ENCODE assay signal across 8 mouse cellular contexts in genomic region chr12:23009662-23010061, GRCm38 (mm10).
DNase-seq lines count a peak whose midpoint lies in the region; ATAC-seq and TF ChIP-seq lines count a peak whose summit lies in the region.
"Not testable (repeated sequence)": the region's sequence is repeated elsewhere in the genome, so short reads cannot be mapped to it uniquely, and the experiment has no call there.

No protein-coding gene starts in this region.

- H3K9me3 ChIP-seq in embryonic facial prominence, embryonic 11.5 days (replicated peaks; ENCODE audit: control insufficient read depth, low read length); forebrain, embryonic 16.5 days (ENCODE audit: control insufficient read depth, low read length); hindbrain, embryonic 10.5 days; kidney, embryonic 14.5 days (ENCODE audit: control insufficient read depth, low read length); limb, embryonic 15.5 days; lung, postnatal 0 days (ENCODE audit: low read length); neural tube, embryonic 13.5 days: not testable (repeated sequence)

- H3K9ac ChIP-seq in embryonic facial prominence, embryonic 11.5 days (replicated peaks; ENCODE audit: low read length) = peak overlapping the region; percentile 58
- H3K9ac ChIP-seq in forebrain, embryonic 16.5 days (replicated peaks; ENCODE audit: low read depth, low read length) = 0 out of 2 replicates have a peak overlapping the region, but pooled peaks have one; percentile 29
- peak overlapping the region; percentile 56 for H3K9ac ChIP-seq in kidney, embryonic 14.5 days (ENCODE audit: low read depth, low read length)
- 0 out of 2 replicates have a peak overlapping the region, but pooled peaks have one; percentile 14 for H3K9ac ChIP-seq in limb, embryonic 15.5 days
- H3K9ac ChIP-seq in lung, postnatal 0 days (replicated peaks; ENCODE audit: low read depth) = not testable (repeated sequence)
- peak overlapping the region; percentile 64 for H3K9ac ChIP-seq in neural tube, embryonic 13.5 days

- not testable (repeated sequence) for H3K4me1 ChIP-seq in embryonic facial prominence, embryonic 11.5 days (ENCODE audit: control insufficient read depth, insufficient read depth, low read length); forebrain, embryonic 16.5 days (replicated peaks; ENCODE audit: control insufficient read depth, insufficient read depth, low read length); hindbrain, embryonic 10.5 days (replicated peaks); kidney, embryonic 14.5 days (ENCODE audit: control insufficient read depth, insufficient read depth, low read length); limb, embryonic 15.5 days; lung, postnatal 0 days (ENCODE audit: insufficient read depth, low read depth, low read length); neural tube, embryonic 13.5 days (replicated peaks)

- not testable (repeated sequence) for H3K4me2 ChIP-seq in embryonic facial prominence, embryonic 11.5 days (ENCODE audit: low read depth, low read length); kidney, embryonic 14.5 days (replicated peaks; ENCODE audit: low read depth, low read length)
- H3K4me2 ChIP-seq in forebrain, embryonic 16.5 days (ENCODE audit: low read length) = peak overlapping the region; percentile 9; the same call in 1 of the 2 replicates
- peak overlapping the region; percentile 45 for H3K4me2 ChIP-seq in limb, embryonic 15.5 days
- H3K4me2 ChIP-seq in lung, postnatal 0 days (replicated peaks; ENCODE audit: low read depth, low read length) = peak overlapping the region; percentile 48
- H3K4me2 ChIP-seq in neural tube, embryonic 13.5 days = peak overlapping the region; percentile 47

- not testable (repeated sequence) for H3K36me3 ChIP-seq in embryonic facial prominence, embryonic 11.5 days (replicated peaks; ENCODE audit: control insufficient read depth, insufficient read depth, low read depth, low read length); forebrain, embryonic 16.5 days (ENCODE audit: control insufficient read depth, insufficient read depth); hindbrain, embryonic 10.5 days; kidney, embryonic 14.5 days (ENCODE audit: control insufficient read depth, insufficient read depth, low read length); limb, embryonic 15.5 days; lung, postnatal 0 days (ENCODE audit: insufficient read depth, low read length); neural tube, embryonic 13.5 days

- not testable (repeated sequence) for ATAC-seq in embryonic facial prominence, embryonic 11.5 days (replicated peaks; ENCODE audit: insufficient number of reproducible peaks, low FRiP score, low TSS enrichment, low read depth); forebrain, embryonic 16.5 days; kidney, embryonic 14.5 days (ENCODE audit: low FRiP score, low TSS enrichment); limb, embryonic 15.5 days (ENCODE audit: insufficient number of reproducible peaks, low FRiP score, low TSS enrichment, low read depth); lung, postnatal 0 days; neural tube, embryonic 13.5 days (ENCODE audit: low read depth)

- DNase-seq in embryonic facial prominence, embryonic 11.5 days (ENCODE audit: low spot score) = peak; percentile 3
- DNase-seq in hindbrain, embryonic 10.5 days (ENCODE audit: low spot score) = peak; percentile 47
- DNase-seq in lung, postnatal 0 days (ENCODE audit: low spot score) = not testable (repeated sequence)
- DNase-seq in thymus, postnatal 4 days = peak; percentile 17

- not testable (repeated sequence) for H3K27ac ChIP-seq in embryonic facial prominence, embryonic 11.5 days (replicated peaks; ENCODE audit: low read depth, low read length); forebrain, embryonic 16.5 days (ENCODE audit: low read length); kidney, embryonic 14.5 days (ENCODE audit: low read depth, low read length); limb, embryonic 15.5 days; lung, postnatal 0 days (ENCODE audit: low read length); neural tube, embryonic 13.5 days (replicated peaks)
- H3K27ac ChIP-seq in hindbrain, embryonic 10.5 days = peak overlapping the region; percentile 84

- 3% methylated on average over 16 of the region's 48 CpGs for WGBS in embryonic facial prominence, embryonic 11.5 days
- WGBS in forebrain, embryonic 16.5 days = 1% methylated on average over 21 of the region's 48 CpGs
- WGBS in hindbrain, embryonic 10.5 days = 1% methylated on average over 26 of the region's 48 CpGs
- WGBS in kidney, embryonic 14.5 days = 1% methylated on average over 14 of the region's 48 CpGs
- under 1% methylated on average over 26 of the region's 48 CpGs for WGBS in limb, embryonic 15.5 days
- 2% methylated on average over 14 of the region's 48 CpGs for WGBS in lung, postnatal 0 days
- WGBS in neural tube, embryonic 13.5 days = 1% methylated on average over 28 of the region's 48 CpGs

- not testable (repeated sequence) for TF ChIP-seq CTCF in lung, postnatal 0 days (IDR thresholded peaks at IDR 0.05)

- not testable (repeated sequence) for H3K27me3 ChIP-seq in embryonic facial prominence, embryonic 11.5 days (ENCODE audit: control insufficient read depth, insufficient read depth, low read length); forebrain, embryonic 16.5 days (replicated peaks; ENCODE audit: control insufficient read depth, insufficient read depth, low read length); hindbrain, embryonic 10.5 days (ENCODE audit: insufficient read depth, poor library complexity, severe bottlenecking); kidney, embryonic 14.5 days (ENCODE audit: control insufficient read depth, insufficient read depth, low read length); limb, embryonic 15.5 days; lung, postnatal 0 days (replicated peaks; ENCODE audit: insufficient read depth, low read length); neural tube, embryonic 13.5 days

- TF ChIP-seq EP300 in lung, postnatal 0 days (IDR thresholded peaks at IDR 0.05) = not testable (repeated sequence)

- H3K4me3 ChIP-seq in embryonic facial prominence, embryonic 11.5 days (ENCODE audit: low read depth, low read length) = peak overlapping the region; percentile 38
- peak overlapping the region; percentile 41 for H3K4me3 ChIP-seq in forebrain, embryonic 16.5 days (replicated peaks; ENCODE audit: low read length)
- H3K4me3 ChIP-seq in hindbrain, embryonic 10.5 days = peak overlapping the region; percentile 57
- peak overlapping the region; percentile 38 for H3K4me3 ChIP-seq in kidney, embryonic 14.5 days (ENCODE audit: low read length)
- peak overlapping the region; percentile 45 for H3K4me3 ChIP-seq in limb, embryonic 15.5 days
- peak overlapping the region; percentile 33 for H3K4me3 ChIP-seq in lung, postnatal 0 days (ENCODE audit: low read depth, low read length)
- H3K4me3 ChIP-seq in neural tube, embryonic 13.5 days = peak overlapping the region; percentile 42
